Mouse (Mus musculus): ENCODE measurements around the gene H2afy. TPM values are rescaled to one million over a fixed set of nuclear protein-coding genes. Genes with fewer than 3 reads are reported as not detected.
A peak's percentile ranks its signal among the peaks of the same experiment; 100 is the strongest.

H2afy gene
- total RNA-seq, 2 experiments from 2014 or later = 68.3 to 68.5 TPM

DNA sequence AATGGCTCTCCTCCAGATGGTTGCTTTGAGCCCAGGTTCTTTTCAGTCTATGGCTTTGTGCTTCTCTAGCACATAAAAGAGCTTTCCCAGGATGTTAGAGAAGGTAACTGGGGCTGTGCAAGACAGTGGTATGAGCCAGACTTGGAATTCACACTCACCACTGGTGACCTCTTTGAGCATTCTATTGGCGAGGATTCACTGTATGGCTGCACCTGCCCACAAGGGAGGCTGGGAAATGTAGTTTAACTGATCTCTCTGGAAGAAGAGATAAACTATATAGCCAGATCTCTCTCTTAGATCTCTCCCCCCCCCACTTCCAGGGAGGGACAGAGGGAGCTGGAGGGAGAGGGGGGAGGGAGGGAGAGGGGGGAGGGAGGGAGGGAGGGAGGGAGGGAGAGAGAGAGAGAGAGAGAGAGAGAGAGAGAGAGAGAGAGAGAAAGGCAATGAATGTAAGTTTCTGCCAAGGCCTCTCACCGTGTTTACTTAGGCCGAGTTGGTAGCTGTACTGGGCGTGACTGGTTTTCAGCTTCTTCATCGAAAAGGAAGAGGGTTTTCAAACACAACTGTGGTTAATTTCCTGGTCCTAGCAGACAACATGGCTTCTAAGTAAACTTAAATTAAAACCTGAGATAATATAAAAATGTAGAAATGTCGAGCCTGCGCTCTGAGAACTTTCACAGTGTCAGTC is 16.8 kb upstream of the H2afy start:
- no peak for DNase-seq
- intact Hi-C loops (cut with DNase I) = loop anchor here (5.0 kb wide), 4 partner anchors 41 to 181 kb away; no protein-coding TSS in a partner anchor

DNA sequence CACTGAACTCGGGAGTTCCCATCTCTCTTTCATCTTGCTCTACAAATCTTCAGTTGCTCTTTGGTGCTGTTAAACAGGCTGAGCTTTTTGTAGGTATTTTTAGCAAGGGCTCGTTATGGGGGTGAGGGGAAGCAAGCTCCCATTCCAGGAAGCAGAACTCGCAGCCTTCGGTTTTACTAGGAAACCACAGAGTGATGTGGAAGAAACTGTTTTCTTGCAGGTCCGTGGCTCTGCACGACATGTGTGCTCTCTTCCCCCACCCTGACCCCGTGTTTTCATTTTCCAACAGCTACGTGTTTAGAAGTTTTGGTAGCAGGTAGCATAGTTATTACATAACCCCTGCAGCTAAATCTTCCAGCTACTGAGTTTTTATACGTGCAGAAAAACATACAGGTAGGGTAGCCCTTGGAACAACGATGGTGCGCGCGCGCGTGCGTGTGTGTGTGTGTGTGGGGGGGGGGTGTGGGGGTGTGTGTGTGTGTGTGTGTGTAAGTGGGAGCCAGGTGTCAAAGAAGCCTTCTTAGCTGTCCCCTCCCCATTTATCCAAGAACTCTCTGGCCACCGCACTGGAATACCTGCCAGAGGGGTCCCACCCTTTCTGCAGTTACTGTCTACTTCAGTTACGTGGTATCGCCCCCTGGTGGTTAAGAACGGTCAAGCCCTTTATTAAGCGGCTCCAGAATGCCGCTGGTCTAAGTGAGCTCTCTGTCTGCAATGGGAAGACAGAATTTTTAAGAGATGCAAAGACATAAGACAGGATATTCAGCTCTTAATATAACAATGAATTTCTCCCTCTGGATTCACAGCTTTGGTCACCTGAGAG is 15.5 kb upstream of the H2afy start:
- intact Hi-C loops (cut with DNase I) = loop anchor here (5.0 kb wide), 4 partner anchors 39 to 179 kb away; no protein-coding TSS in a partner anchor
- peak; percentile 58 to 77 for DNase-seq

DNA sequence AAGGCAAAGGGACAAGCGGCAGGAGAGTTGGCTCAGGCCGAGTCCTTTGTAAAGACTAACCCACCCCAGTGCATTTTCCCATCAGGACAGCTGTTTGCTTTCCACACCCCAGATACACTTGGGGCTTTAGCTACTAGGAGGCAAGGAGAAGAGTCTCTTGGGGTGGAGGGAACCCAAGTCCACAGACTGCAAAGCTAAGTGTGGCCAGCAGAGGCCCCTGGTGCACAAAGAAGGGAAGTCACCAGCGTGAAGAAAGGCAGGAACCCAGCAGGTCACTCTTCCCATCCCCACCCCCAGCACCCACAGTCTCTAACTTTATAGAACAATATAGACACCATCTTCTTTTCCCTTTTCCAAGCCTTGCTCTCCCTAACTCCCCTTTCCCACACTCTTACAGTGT is 9.4 kb upstream of the H2afy start:
- DNase-seq = peak; percentile 39 to 55
- intact Hi-C loops (cut with DNase I) = no loop called here

DNA sequence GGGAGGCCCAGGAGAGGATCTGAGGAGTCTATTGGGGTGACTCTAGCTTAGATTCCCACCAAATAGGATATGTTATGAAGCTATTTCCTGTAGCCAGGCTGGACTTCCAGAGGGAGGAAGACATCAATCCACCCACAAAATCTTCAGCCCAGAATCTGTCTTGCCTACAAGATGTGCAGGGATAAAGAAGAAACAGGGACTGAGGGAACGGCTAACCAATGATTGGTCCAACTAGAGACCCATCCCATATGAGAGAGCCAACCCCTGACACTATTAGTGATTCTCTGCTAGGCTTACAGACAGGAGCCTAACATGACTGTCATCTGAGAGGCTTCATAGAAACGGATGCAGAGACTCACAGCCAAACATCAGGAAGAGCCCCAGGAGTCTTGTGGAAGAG is 7.9 kb upstream of the H2afy start:
- intact Hi-C loops (cut with DNase I) = no loop called here
- no peak for DNase-seq

DNA sequence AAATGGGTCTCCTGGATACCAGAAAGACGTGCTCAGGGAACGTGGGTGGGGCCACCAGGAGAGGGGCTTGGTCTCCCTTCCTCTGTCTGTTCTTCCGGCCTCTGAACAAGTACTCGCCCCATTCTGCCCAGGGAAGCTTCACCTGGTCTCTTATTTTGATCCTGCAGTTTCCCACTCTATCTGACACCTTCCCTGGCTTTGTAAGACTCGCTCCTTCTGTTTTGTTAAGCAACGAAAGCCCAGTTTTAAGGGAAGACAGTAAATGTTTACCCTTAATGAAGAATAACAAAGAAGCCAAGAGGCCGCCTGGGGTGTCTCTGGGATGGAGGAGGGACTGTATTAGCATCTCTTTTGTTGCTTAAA is 7.0 kb upstream of the H2afy start:
- intact Hi-C loops (cut with DNase I) = no loop called here
- DNase-seq = no peak

DNA sequence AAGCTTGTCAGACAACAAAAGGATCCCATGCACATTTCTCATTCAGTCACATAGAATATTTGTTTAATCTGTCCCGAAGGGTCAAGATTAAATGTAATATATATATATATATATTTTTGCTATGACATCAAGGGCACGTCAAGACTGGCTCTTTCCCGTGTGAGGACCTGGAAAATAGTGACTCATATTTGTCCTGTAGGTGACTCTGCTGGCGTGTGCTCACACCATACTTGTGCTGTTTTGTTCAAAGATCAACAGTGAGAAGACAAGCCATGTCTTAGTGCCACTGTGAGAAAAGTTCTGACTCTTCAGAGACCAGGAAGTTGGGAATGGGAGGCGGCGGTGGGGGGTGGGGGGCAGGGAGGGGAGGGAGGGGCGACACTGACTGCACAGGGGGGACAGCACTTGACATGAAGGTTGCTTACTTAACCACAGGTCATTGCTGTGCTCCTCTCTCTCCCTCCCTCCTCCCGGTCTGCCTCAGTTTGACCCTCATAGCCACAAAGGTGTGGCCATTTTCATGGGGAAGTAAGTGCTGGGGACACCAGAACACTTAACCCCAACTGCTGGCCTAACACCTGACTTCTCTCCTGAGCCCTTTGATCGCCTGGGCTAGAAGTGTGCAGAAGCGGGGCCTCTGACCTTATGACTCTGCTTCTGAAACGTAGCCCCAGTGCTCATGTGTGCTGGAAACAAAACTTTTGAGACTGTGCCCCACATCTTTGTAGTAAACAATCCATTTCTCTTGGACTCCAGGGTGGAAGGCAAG is 6.4 kb upstream of the H2afy start:
- intact Hi-C loops (cut with DNase I) = no loop called here
- no peak for DNase-seq

DNA sequence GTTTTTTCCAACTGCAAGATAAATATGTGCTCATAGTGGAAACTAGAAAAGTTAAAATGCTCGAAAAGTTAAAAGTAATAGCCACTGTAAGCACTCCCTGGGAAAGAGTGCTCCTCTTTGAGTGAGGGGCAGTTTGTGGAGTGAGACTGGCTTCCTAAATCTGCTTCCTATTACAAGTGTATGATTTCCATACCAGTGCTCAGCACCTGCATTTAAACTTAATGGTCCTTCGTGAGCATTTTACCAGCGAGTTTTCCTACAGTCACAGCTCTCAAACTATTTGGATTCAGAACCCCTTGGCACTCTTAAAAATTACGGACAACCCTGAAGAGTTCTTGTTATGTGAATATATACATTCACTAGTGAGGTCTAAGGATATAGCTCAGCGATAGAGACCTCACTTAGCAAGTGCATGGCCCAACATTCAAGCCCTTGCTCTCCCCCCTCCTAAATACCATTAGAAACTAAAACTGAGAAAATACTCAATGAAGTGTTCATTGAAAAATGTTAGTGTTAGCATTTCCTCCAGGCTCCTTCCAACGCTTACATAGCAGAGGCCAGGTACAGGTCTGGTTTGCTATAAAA is 3.1 kb upstream of the H2afy start:
- DNase-seq = no peak
- intact Hi-C loops (cut with DNase I) = no loop called here

DNA sequence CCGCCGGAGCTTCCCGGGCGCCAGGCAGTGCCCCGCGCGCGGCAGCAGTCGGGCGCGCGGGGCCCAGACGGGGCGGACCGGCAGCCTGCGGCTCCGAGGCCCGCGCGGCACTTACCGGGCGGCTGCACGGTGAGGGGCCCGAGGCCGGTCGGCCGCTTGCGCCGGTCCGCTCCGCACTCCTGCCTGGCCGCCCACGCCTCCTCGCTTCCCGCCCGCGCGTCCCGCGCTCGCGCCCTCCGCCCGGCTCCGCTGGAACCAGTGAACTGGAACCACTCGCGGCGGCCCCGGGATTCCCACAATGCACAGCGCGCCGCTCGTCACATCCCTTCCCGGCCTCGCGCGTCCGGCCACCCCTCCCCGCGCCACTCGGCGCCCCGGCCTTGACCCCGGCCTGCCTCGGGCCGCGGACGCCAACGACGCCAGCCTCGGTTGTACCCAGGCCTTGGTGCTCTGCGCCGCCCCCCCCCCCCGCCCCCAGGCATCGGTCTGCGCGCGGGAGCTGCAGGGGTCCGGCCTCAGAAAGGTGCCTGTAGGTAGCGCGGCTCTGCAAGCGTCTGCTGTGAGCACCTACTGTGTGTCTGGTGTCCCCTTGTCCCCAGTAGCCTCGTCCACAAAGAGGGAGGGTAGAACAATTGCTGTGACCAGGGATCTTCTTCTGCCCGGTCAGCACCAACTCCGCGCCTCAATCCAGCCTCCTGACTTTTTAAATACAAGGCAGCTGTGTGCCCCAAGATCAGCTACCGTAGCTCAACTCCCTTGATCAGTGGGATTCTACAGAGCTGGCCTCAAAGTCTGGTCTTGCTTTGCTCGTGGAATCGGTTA is 719 bp downstream of the H2afy start:
- peak; percentile 93 for DNase-seq
- intact Hi-C loops (cut with DNase I) = no loop called here

DNA sequence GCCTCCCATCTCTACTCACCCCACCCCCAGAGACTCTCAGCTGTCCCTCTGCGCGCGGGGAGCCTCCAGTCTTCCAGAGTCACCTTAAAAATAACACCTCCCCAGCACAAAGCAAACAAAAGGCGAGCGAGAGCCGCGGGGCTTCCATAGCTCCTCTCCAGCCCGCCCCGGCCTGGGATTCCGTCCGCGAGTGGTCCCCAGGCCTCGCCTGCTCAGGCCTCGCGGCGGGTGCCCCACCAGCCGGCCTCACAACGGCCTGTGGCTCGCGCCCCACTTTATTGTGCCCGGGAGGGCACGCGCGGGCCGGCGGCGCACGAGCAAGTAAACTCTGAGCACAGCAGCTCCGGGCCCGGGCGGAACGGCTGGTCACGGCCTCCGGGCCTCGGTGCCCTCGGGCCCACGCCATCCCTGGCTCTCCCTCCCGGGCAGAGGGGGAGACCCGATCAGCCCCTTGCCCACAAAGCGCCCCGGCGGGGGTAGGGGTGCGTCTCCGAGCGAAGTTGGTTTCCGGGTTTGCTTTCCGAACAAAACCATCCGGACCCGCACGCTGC is 1.5 kb downstream of the H2afy start:
- peak in 1 of 2 experiments; percentile 42 for DNase-seq
- intact Hi-C loops (cut with DNase I) = loop anchor here (5.0 kb wide), 1 partner anchor 42 kb away; no protein-coding TSS in a partner anchor

DNA sequence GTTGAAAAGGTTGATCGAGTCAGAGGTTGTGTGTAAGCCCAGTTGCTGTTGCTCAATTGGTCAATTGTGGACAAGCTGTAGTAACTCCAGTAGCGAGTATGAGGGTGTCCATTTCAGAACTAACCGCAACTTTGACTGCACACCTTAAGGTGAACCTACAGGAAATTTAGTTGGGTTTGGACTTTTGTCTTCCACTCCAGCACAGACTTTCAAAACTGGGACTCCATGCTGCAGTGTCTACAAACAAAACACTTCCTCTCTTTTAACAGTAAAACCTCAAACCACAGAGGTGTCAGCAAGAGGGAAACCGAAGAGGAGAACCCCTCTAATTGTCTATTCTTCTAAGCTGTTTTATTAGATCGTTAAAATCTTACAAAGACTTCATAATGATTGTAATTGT is 2.1 kb downstream of the H2afy start:
- intact Hi-C loops (cut with DNase I) = loop anchor here (5.0 kb wide), 1 partner anchor 42 kb away; no protein-coding TSS in a partner anchor
- DNase-seq = no peak

DNA sequence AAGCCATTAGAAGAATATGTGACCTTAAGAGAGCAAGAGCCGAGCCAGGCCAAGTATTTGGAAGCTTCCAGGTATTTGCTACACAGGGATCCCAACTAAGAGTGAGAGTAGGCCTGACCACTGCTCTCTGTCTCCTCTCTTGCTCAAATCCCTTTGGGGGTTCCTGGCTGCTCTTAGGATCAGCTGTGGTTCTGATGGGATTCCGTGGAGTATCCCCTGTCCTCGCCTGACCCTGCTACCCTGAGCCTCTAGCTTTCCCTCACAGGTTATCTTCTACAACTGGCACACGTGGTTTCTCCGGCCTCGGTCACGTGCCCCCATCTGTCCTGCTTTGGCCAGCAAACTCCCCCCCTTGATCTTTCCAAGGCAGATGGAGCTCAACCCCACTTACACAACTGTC is 3.2 kb downstream of the H2afy start:
- no peak for DNase-seq
- intact Hi-C loops (cut with DNase I) = loop anchor here (5.0 kb wide), 1 partner anchor 41 kb away; no protein-coding TSS in a partner anchor

DNA sequence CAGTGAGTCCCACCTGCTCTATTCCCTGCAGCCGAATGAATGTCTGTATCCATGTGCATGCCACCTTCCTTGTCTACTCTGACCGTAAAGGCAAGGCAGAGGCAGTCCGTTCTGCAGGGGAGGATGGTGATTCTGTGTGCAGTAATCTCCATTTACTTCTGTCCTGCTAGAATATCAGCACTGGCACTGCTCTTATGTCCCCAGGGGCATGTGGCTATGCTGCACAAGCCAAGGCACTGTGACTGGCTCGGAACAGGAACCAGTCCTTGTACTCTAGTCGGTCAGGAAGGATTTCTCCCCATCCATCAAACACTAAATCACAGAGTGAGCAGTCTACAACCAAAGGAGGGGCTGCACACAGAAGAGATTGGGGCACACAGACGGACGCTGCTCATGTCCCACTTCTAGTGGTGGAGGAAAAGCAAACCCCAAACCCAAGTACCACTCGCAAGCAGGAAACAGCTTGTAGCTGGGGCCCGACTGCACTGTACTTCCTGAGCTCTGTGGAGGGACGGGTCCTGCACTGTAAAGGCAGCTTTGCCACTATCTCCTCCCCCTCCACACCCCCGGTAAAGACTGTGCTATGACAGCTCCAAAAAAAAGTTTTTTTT is 3.7 kb downstream of the H2afy start:
- intact Hi-C loops (cut with DNase I) = loop anchor here (5.0 kb wide), 1 partner anchor 40 kb away; no protein-coding TSS in a partner anchor
- no peak for DNase-seq

DNA sequence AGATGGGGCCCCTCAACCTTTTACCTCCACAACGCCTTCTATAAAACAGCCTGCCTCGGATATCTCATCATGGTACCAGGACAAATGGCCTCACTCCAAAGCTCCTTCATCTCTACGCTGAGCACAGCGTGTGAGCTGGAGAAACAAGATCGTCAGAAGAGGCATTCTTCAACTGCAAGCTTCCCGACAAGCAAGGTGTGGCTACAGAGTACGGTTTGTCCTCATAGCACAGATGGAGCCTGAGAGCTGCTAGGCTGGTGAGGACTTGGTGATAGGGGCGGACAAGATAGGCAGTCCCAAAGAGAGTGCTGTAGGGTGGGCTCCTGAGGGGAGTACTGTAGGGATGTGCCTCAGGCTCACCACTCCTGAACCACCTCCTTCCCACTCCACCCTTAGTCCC is 5.6 kb downstream of the H2afy start:
- intact Hi-C loops (cut with DNase I) = loop anchor here (5.0 kb wide), 1 partner anchor 38 kb away; no protein-coding TSS in a partner anchor

DNA sequence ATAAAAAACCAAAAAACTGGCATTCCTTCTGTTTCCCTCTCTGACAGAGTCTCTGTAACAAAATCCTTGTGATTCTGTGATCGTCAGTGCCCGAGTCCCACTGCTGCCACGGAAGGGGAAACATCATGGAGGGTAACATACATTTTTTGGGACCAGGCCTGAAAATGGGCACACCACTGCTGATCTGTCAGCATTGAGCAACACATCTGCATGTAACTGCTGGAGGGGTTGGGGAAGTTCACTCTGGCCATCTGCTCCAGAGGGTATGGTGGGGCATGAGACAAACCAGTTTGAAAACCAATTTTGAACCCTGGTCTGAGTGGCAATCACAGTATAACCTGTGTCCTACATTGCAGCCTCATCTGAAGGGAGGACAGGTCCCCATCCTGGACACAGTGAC is 6.6 kb downstream of the H2afy start:
- DNase-seq = no peak
- intact Hi-C loops (cut with DNase I) = no loop called here

More for the DNA sequence above, 5.6 kb downstream of the H2afy start:
- DNase-seq = no peak

DNA sequence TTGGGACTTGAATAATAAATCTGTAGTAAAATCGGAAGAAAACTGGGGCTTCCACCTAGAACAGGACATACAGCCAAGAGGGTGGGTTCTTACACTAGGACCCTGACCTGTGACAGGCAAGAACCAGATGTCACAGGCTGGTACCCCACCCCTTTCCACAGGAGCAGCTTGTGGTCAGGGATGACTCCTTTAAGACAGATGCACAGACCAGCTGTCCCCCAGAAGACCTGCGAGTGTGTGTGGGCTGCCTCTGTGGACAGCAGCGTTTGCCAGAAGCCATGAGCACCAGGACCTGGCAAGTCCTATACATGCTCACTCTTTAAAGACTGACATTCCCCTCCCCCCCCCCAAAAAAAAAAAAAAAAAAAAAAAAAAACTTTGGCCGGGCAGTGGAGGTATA is 7.1 kb downstream of the H2afy start:
- intact Hi-C loops (cut with DNase I) = no loop called here
- DNase-seq = no peak

DNA sequence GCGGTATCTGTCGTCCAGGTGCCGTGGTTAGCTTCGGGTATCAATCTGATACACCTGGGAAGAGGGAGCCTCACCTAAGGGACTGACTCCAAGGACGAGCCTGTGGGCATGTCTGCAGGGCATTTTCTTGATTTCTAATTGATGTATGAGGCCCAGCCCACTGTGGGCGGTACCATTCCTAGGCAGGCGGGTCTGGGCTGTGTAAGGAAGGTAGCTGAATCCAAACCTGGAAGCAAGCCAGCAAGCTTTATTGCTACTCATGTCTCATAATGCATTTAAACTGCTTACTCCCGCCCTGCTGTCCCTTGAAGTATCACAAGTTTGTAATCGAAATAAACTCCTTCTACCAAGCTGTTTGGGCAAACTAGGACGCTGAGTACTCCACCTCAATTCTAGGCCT is 10.5 kb downstream of the H2afy start:
- intact Hi-C loops (cut with DNase I) = no loop called here
- DNase-seq = no peak

DNA sequence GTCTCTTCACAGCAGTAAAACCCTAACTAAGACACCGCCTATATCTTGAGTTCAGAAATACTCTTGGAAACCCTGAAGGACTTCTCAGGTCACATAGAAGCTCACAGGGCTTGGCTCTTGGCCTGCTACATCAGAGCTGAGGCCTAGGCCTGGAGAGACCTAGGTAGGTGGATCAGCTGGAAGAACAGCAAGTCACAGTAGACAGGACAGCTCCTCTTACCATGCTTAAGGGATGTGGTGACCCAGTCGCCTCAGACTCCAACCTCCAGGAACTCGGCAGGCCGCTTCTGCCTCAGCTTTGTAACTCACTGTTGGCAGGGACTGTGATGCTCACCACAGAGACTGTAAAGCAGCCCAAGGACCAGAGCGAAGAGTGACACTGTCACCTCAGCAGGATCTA is 13.1 kb downstream of the H2afy start:
- DNase-seq = no peak
- intact Hi-C loops (cut with DNase I) = no loop called here

DNA sequence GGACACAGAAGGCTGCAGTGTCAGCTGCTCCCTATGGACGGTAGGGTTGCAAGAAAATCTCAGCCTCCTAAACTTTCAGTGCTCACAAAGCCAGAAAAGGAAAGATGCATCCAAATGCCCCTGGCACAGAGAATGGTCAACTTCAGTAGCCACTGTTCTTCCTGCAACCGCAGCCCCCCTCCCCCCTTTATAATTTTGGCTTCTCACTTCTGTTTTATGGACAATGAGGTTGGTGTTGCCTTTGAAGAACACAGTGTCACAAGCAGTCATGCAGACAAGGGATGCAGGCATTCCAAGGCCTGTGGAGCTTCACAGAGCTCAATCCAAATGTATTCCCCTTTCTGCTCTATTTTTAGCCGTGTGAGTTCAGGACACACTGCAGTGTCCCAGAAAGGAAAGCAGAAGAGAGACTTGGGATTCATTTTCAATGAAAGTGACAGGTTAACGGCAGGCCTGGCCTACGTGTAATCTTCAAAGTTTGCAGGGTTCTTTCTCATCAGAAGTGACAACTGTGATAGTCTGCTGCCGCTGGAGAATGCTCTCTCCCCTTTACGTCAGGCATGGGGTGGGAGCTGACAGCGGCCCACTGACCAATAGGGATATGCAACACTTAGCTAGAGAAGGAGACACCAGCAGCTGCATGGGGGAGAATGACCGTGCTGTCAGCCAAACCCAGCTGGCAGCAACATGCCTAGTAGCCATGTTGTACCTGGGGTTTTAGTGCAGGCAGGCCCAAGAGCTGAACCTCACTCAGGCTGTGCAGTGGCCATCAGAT is 18.0 kb downstream of the H2afy start:
- intact Hi-C loops (cut with DNase I) = no loop called here
- peak; percentile 26 to 32 for DNase-seq

Measured in heart, postnatal 14 days (tissue).